Mouse (Mus musculus): ENCODE measurements around the gene Ehd2. TPM values are rescaled to one million over a fixed set of nuclear protein-coding genes. Genes with fewer than 3 reads are reported as not detected.

Ehd2 gene
- polyA plus RNA-seq, 1 experiment from 2014 or later: not detected

DNA sequence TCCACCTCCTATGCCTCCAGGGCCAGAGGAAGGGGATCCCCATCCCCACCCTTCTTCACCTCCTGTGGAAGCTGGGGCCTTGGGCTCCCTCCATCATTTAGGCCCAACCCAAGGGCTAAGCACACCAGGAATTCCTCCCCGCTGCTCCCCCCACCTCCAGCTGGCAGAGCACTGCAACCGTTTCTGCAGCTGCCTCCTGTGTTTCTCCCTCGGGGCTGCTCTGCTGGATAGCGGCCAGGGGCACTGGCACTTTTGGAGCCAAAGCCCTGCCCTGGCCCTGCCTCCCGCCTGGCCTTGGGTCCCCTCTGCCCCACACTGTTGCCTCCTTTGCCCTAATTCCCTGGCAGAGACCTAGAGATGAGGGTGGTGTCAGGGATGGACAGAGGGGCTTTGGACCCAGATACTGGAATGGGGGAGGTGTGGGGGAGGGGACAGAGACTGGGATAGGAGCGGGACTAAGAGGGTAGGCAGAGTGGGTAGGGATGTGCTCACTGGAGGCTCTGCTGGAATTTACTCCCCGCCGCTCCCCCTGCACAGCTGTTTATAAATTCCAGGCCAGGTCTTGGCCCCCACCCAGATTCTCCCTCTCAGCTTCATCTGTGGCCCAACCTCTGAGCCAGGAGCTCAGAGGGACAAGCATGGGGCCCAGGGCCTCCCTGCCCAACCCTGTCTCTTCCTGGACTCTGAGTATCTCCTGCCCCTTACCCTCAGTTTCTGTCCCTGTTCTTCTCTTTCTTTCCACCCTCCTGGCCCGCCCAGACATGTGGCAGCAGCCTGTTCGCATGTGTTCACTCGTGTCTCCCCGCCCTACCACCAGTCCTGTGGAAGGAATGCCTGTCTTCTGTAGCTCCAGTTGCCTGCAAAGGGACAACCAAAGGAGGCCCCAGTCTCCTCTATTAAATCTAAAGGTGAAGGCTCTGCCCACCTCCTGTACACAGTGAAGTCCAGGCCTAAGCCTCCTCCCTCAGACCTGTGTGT lies 4.8 kb downstream of the Ehd2 start:
- no peaks in the 10 kb centered on the region for H3K79me2 ChIP-seq (ENCODE audit: inconsistent target)
- H3K4me3 ChIP-seq (ENCODE audit: inconsistent target): no peak overlapping the region
- 68% methylated on average over 10 of the region's 12 CpGs for WGBS (ENCODE audit: missing documents)
- no peaks in the 10 kb centered on the region for H3K36me3 ChIP-seq (ENCODE audit: inconsistent target)
- no peak overlapping the region for H3K27ac ChIP-seq

DNA sequence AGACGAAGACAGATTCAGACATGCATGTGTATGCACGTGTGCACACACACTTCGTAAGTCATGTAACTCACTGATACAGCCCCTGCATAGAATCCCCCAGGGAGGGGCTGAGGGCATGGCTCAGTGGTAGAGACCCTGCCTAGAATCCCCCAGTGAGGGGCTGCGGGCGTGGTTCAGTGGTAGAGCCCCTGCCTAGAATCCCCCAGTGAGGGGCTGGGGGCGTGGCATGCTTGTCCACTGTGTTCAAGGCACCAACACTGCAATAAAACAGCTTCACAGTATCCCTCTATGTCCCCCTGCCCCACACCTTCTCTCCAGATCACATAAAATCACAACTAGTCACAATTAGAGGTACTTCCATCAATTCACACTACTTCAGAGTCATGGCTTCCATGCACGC lies 5.6 kb downstream of the Ehd2 start:
- no peaks in the 10 kb centered on the region for H3K79me2 ChIP-seq (ENCODE audit: inconsistent target)
- no peak overlapping the region for H3K4me3 ChIP-seq (ENCODE audit: inconsistent target)
- H3K36me3 ChIP-seq (ENCODE audit: inconsistent target): no peaks in the 10 kb centered on the region
- 92% methylated on average over 6 of the region's 7 CpGs for WGBS (ENCODE audit: missing documents)
- no peak overlapping the region for H3K27ac ChIP-seq

DNA sequence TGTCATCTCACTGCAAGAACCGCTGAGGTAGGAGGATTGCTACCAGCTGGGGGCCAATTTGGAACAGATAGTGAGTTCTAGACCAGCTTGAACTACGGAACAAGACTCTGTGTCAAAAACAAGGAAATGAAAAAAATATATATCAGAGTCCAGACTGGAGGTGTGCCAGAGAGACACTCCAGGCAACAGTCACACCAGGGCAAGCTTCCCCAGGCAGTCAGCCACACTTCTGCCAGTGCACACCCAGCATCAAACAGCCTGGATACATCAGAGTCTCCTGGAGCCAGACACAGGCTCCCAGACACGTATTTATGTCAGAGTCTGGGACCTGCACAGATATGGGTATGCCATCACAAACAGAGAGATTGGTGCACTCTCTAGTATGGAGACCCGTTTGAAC lies 6.1 kb downstream of the Ehd2 start:
- H3K79me2 ChIP-seq (ENCODE audit: inconsistent target): no peaks in the 10 kb centered on the region
- WGBS (ENCODE audit: missing documents): 62% methylated on average over 4 of the region's 4 CpGs
- no peak overlapping the region for H3K4me3 ChIP-seq (ENCODE audit: inconsistent target)
- H3K27ac ChIP-seq: no peak overlapping the region
- H3K36me3 ChIP-seq (ENCODE audit: inconsistent target): no peaks in the 10 kb centered on the region

DNA sequence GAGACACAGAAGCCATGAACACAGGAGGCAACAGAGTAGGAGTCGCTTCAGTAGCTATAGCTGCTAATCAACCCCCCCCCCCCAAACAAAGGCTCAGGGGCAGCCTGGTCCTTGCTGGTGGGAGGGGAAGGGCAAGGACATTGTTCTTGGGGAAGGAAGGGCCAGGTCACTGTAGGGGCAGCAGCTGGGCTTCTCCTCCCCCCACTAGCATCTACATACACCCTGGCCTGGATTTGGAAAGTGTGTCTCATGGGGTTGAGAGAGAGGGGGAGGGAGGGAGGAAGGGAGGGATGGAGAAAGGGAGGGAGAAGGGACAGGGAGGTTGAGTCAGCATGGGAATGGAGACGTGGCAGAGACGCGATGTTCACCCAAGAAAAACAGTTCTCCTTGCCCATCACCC lies 6.7 kb downstream of the Ehd2 start:
- no peak overlapping the region for H3K27ac ChIP-seq
- no peaks in the 10 kb centered on the region for H3K79me2 ChIP-seq (ENCODE audit: inconsistent target)
- no peaks in the 10 kb centered on the region for H3K36me3 ChIP-seq (ENCODE audit: inconsistent target)
- 78% methylated on average over 4 of the region's 4 CpGs for WGBS (ENCODE audit: missing documents)
- no peak overlapping the region for H3K4me3 ChIP-seq (ENCODE audit: inconsistent target)

DNA sequence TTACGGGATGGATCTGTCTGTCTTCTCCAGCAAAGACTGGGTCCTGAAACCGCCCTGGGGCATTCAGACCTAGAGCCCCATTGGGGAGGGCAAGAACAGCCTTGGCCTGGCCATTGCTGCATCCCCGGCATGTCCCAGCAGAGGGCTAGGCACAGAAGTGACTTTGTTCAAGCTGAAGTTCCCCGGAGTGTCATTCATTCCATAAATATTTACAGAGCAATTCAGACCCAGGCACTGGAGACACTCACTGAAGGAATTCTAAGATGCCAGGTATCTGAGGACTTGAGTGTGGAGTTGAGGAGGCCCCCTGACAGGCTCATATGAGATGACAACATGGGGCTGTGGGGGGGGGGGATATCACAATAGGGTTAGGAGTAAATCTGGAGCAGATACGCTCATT lies 11.2 kb downstream of the Ehd2 start:
- 97% methylated on average over 5 of the region's 5 CpGs for WGBS (ENCODE audit: missing documents)
- H3K4me3 ChIP-seq (ENCODE audit: inconsistent target): no peak overlapping the region

DNA sequence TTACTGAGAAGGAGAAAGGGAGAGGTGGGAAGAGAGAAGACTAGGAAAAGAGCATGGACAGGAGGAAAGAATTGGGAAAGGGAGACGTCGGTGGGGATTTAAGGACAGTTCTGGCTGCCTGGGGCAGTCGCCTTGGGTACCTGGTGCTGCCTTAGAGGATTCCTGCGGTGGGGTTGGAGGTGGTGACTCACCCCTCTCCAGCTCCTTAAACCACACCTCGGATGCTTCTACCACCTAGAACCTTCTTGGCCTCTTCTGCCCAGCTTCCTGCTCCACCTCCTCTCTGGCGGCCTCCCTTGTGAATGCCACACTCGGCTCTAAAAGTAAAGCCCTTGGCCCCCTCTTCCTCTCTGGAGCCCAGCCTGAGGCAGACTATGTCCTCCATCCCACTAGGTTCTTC lies 11.9 kb downstream of the Ehd2 start:
- H3K4me3 ChIP-seq (ENCODE audit: inconsistent target): no peak overlapping the region
- H3K79me2 ChIP-seq (ENCODE audit: inconsistent target): no peaks in the 10 kb centered on the region
- H3K27ac ChIP-seq: no peak overlapping the region
- no peaks in the 10 kb centered on the region for H3K36me3 ChIP-seq (ENCODE audit: inconsistent target)
- 14% methylated on average over 7 of the region's 7 CpGs for whole genome bisulfite sequencing (ENCODE audit: missing documents)

More for the DNA sequence above, 11.2 kb downstream of the Ehd2 start:
- Histone ChIP-seq H3K27ac (no peak overlapping the region), H3K79me2 (ENCODE audit: inconsistent target) (no peaks in the 10 kb centered on the region), H3K36me3 (ENCODE audit: inconsistent target) (no peaks in the 10 kb centered on the region)

DNA sequence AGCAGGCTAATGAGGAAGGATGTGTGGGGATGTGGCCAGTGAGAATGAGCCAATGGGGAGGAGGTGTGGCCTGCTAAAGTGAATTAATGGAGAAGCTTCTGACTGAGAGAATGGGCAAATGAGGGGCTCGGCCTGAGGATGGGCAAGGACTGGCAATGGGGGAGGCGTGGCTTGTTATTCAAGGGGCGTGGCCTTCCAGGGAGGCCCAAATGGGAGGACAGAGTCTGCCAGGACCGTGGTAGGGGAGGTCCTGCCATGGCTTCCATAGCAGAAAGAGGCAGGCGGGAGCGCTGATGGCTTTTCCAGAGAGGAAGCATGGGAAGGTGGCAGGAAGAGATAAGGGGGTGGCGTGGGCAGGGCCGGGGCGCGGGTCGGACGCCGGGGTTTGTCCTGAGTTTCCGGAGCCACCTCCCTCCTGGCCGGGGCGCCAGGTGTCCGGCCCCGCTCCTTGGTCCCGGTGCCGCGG lies 12.4 kb downstream of the Ehd2 start:
- H3K27ac ChIP-seq: no peak overlapping the region
- H3K79me2 ChIP-seq (ENCODE audit: inconsistent target): no peaks in the 10 kb centered on the region
- no peaks in the 10 kb centered on the region for H3K36me3 ChIP-seq (ENCODE audit: inconsistent target)
- no peak overlapping the region for H3K4me3 ChIP-seq (ENCODE audit: inconsistent target)
- 5% methylated on average over 21 of the region's 21 CpGs for WGBS (ENCODE audit: missing documents)

DNA sequence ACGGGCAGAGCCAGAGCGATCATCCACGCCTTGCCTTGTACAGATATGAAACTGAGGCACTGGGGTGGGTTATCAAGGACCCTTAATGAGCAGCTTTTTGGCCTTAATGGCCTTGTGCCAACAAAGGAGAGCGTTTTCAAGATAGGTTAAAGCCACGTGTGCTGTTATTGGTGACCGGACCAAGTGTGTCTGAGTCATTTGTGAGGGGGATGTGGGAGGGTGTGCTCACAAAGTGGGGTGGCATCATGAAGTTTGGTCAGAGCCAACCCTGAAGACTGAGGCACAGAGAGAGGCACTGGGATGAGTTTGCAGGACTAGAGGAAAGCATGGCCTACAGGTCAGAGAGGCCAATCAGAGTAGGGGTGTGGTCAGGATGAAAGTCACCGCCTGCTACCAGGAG lies 12.9 kb downstream of the Ehd2 start:
- H3K79me2 ChIP-seq (ENCODE audit: inconsistent target): no peaks in the 10 kb centered on the region
- no peak overlapping the region for H3K27ac ChIP-seq
- no peaks in the 10 kb centered on the region for H3K36me3 ChIP-seq (ENCODE audit: inconsistent target)
- WGBS (ENCODE audit: missing documents): 81% methylated on average over 7 of the region's 7 CpGs
- H3K4me3 ChIP-seq (ENCODE audit: inconsistent target): no peak overlapping the region

DNA sequence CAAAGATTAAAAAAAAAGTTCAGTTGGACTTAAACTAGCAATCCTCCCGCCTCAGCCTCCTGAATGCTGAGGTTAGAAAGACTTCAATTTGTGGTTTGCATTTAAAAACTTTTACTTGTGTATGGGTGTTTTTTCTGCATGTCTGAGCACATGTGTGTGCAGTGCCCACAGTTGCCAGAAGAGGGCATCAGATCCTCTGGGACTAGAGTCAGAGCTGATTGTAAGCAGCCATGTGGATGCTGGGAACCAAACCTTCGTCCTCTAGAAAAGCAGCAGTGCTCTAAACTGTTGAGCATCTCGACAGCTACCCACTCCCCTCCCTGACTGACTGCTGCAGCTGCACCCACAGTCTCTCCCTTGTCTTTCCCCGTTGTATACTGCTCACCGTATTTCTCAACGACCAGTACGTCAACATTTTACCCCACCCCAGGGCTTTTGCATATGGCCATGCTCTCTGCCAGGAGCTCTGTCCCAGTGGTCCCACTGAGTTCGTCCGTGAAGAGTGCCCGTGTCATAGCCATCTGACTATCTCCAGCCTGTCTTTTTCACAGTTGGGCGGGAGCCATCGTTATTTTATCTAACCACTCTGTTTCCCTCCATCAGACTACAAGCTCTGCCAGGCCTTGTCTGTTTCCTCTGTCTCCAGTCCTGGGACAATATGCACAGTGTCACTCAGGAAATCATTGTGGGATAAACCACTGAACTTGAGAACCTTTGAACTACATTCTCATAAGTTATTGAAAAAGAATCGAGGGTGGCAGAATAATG lies 13.9 kb downstream of the Ehd2 start:
- Histone ChIP-seq H3K79me2 (ENCODE audit: inconsistent target) (no peaks in the 10 kb centered on the region), H3K4me3 (ENCODE audit: inconsistent target) (no peak overlapping the region), H3K27ac (no peak overlapping the region), H3K36me3 (ENCODE audit: inconsistent target) (no peaks in the 10 kb centered on the region)
- whole genome bisulfite sequencing (ENCODE audit: missing documents): 59% methylated on average over 13 of the region's 13 CpGs

DNA sequence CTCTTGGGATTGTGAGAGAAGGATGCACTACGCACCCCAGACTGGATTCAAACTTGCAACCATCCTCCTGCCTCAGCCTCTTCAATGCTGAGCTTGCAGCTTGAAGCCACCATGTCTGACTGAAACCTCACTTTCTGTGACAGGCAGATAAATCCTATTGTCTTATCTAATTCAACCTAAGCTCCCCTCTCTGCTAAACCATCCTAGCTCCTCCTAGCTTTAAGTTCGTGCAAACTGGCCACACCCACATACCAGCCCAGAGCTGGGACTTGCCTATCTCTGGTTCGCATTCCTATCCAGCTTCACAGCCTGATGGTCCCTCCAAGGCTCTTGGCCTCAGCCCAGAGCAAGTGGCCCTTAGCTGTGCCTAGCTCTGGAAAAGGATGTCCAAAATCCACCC lies 15.0 kb downstream of the Ehd2 start:
- Histone ChIP-seq H3K4me3 (ENCODE audit: inconsistent target) (no peak overlapping the region), H3K36me3 (ENCODE audit: inconsistent target) (no peaks in the 10 kb centered on the region), H3K79me2 (ENCODE audit: inconsistent target) (no peaks in the 10 kb centered on the region), H3K27ac (no peak overlapping the region)
- WGBS (ENCODE audit: missing documents): 78% methylated on average over 3 of the region's 3 CpGs

DNA sequence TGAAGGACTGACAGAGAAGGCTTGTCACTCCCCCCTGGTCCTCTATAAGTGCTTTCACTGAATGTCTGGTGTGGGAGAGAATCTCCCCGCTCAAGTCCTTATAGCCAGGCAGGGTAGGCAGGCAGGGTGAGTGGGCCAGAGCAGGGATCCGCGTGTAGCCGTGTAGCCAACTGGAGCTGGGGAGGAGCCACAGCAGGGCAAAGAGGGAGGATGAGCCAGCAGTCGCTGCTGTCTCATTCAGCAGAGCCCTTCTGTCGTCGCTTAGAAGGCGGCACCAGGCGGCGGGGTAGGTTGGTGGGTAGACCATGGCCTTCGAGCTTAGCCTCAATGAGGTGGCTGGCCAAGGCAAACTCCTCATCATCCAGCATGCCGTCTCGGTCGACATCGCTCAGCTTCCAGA lies 17.4 kb downstream of the Ehd2 start:
- Histone ChIP-seq H3K79me2 (ENCODE audit: inconsistent target) (peaks cover 6% of the 10 kb centered on the region), H3K27ac (no peak overlapping the region), H3K36me3 (ENCODE audit: inconsistent target) (no peaks in the 10 kb centered on the region), H3K4me3 (ENCODE audit: inconsistent target) (no peak overlapping the region)
- 89% methylated on average over 15 of the region's 15 CpGs for WGBS (ENCODE audit: missing documents)

DNA sequence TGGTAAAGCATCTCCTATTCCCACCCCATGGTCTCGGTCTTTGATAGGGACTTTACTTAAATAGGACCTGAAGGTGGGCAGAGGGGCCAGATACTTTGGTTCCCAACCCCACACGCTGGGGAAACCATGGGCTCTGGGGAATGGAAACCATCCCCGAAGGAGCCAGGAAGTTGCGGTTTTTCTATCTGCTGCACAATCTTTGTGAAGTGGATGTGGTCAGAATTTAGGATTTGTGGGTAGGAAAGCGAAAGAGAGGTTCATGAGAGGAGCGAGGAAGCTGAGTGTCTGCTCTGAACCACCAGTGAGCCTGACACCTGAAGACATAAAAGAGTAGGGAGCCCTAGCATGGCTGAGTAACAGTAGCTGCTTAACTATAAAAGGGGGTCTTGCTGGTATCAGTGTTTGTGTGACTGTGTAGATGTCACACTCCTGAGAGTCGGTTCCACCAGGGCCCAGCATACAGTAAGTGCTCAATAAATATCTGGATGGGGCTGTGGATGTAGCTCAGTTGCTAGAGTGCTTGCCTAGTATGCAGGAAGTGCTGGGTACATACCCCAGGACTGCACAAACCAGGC lies 18.1 kb downstream of the Ehd2 start:
- Histone ChIP-seq H3K4me3 (ENCODE audit: inconsistent target) (no peak overlapping the region), H3K36me3 (ENCODE audit: inconsistent target) (0 out of 2 replicates have a peak, but pooled peaks cover 2% of the 10 kb centered on the region), H3K79me2 (ENCODE audit: inconsistent target) (peaks cover 13% of the 10 kb centered on the region), H3K27ac (no peak overlapping the region)
- WGBS (ENCODE audit: missing documents): 10% methylated on average over 7 of the region's 7 CpGs

DNA sequence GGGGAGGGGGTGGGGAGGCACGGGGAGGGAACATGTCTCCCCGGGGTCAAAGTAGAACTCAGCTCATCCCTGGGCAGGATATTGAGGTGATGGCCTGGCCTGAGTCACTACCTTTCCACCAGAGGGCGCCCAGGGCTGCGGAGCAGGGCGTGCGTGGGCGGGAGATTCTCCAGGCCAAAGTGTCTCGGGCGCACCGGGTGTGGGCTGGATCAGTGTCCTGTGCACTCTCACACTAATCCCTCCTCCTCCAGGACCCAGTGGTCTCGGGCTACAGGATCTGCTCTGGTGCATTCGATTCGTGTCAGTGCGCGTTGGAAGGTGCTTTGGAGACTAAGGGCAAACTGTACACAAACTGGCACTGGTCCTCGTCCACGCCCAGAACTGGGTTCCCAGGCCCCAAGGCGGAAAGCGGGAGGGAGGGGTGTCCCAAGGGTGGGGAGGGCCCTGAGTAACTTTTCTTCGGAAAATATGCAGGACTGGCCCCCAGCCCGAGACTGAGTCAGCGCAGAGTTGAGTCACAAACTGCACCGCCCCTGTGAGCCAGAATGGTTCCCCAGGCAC lies 18.9 kb downstream of the Ehd2 start:
- WGBS (ENCODE audit: missing documents): 1% methylated on average over 21 of the region's 23 CpGs
- peaks cover 10% of the 10 kb centered on the region; the same call in 1 of the 2 replicates for H3K36me3 ChIP-seq (ENCODE audit: inconsistent target)
- H3K79me2 ChIP-seq (ENCODE audit: inconsistent target): peaks cover 21% of the 10 kb centered on the region
- H3K4me3 ChIP-seq (ENCODE audit: inconsistent target): peak overlapping the region; percentile 8; the same call in 1 of the 2 replicates
- H3K27ac ChIP-seq: no peak overlapping the region

DNA sequence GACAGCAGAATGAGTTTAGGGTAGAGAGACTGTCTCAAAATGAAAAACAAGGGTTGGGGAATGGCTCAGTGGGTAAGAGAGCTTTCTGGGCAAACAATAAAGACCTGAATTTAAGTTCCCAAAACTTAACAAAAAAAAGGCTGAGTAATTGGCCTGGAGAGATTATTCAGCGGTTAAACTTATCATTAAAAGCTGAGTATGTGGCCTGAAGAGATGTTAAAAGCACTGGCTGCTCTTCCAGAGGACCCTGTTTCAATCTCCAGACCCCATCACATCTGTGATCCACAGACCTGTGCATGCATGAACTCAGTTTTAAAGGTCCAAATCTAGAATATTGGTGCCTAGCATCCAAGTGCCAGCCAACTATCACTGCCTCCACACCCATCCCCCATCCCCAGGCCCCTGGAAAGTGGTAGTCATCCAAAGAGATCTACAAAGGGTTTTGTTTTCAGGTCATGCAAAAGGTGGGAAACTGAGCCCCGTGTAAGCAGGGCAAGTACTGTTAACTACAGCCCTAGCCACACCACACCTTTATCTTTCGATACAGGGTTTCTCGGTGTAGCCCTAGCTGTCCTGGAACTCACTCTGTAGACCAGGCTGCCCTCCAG lies 19.6 kb downstream of the Ehd2 start:
- 66% methylated on average over 4 of the region's 4 CpGs for whole genome bisulfite sequencing (ENCODE audit: missing documents)
- Histone ChIP-seq H3K4me3 (ENCODE audit: inconsistent target) (no peak overlapping the region), H3K79me2 (ENCODE audit: inconsistent target) (peaks cover 28% of the 10 kb centered on the region), H3K36me3 (ENCODE audit: inconsistent target) (peaks cover 17% of the 10 kb centered on the region; the same call in 1 of the 2 replicates), H3K27ac (no peak overlapping the region)
